Mouse (Mus musculus): ENCODE data around the gene Hbq1b.

Gene Hbq1b

GRCm38 (mm10) chr11:32286695-32287492 lies at the start of gene Hbq1b:
Hbq1b (plus strand) TSS chr11:32286965.
- DNase-seq (ENCODE audit: low spot score in 2 of 2), result peak; percentile 77 to 85

- DNase-seq (ENCODE audit: low spot score in 2 of 2), result no peak
Observed at GRCm38 (mm10) chr11:32237411-32237795, 49.4 kb upstream of the Hbq1b start.

GRCm38 (mm10) chr11:32238093-32238860 lies 48.5 kb upstream of the Hbq1b start:
- peak; percentile 76 to 79 for DNase-seq (ENCODE audit: low spot score in 2 of 2)

GRCm38 (mm10) chr11:32241391-32241790 lies 45.4 kb upstream of the Hbq1b start:
- no peak for DNase-seq (ENCODE audit: low spot score in 2 of 2)

GRCm38 (mm10) chr11:32242209-32242608 lies 44.6 kb upstream of the Hbq1b start:
- no peak for DNase-seq (ENCODE audit: low spot score in 2 of 2)

- DNase-seq (ENCODE audit: low spot score in 2 of 2), result no peak
Observed at GRCm38 (mm10) chr11:32243205-32243955, 43.4 kb upstream of the Hbq1b start.

- no peak for DNase-seq (ENCODE audit: low spot score in 2 of 2)
Observed at GRCm38 (mm10) chr11:32244064-32244463, 42.7 kb upstream of the Hbq1b start.

- no peak for DNase-seq (ENCODE audit: low spot score in 2 of 2)
Observed at GRCm38 (mm10) chr11:32244617-32245016, 42.1 kb upstream of the Hbq1b start.

GRCm38 (mm10) chr11:32245614-32246013 lies 41.2 kb upstream of the Hbq1b start:
- DNase-seq (ENCODE audit: low spot score in 2 of 2), result peak; percentile 60 to 67

GRCm38 (mm10) chr11:32247068-32247467 lies 39.7 kb upstream of the Hbq1b start:
- peak; percentile 39 to 55 for DNase-seq (ENCODE audit: low spot score in 2 of 2)

- DNase-seq (ENCODE audit: low spot score in 2 of 2), result no peak
Observed at GRCm38 (mm10) chr11:32248350-32248749, 38.4 kb upstream of the Hbq1b start.

GRCm38 (mm10) chr11:32250880-32251763 lies 35.6 kb upstream of the Hbq1b start:
- peak; percentile 41 to 55 for DNase-seq (ENCODE audit: low spot score in 2 of 2)

GRCm38 (mm10) chr11:32253121-32253520 lies 33.6 kb upstream of the Hbq1b start:
- no peak for DNase-seq (ENCODE audit: low spot score in 2 of 2)

- DNase-seq (ENCODE audit: low spot score in 2 of 2), result no peak
Observed at GRCm38 (mm10) chr11:32256146-32256545, 30.6 kb upstream of the Hbq1b start.

GRCm38 (mm10) chr11:32256566-32256965 lies 30.2 kb upstream of the Hbq1b start:
- no peak for DNase-seq (ENCODE audit: low spot score in 2 of 2)

- DNase-seq (ENCODE audit: low spot score in 2 of 2), result no peak
Observed at GRCm38 (mm10) chr11:32262674-32263415, 23.9 kb upstream of the Hbq1b start.

GRCm38 (mm10) chr11:32265117-32265738 lies 21.5 kb upstream of the Hbq1b start:
- DNase-seq (ENCODE audit: low spot score in 2 of 2), result no peak

GRCm38 (mm10) chr11:32266194-32266593 lies 20.6 kb upstream of the Hbq1b start:
- no peak for DNase-seq (ENCODE audit: low spot score in 2 of 2)

GRCm38 (mm10) chr11:32266776-32267175 lies 20.0 kb upstream of the Hbq1b start:
- no peak for DNase-seq (ENCODE audit: low spot score in 2 of 2)

Data from spleen, postnatal 14 days (tissue).